10 mouse cellular contexts compared by ENCODE assay signal in the genomic region with DNA sequence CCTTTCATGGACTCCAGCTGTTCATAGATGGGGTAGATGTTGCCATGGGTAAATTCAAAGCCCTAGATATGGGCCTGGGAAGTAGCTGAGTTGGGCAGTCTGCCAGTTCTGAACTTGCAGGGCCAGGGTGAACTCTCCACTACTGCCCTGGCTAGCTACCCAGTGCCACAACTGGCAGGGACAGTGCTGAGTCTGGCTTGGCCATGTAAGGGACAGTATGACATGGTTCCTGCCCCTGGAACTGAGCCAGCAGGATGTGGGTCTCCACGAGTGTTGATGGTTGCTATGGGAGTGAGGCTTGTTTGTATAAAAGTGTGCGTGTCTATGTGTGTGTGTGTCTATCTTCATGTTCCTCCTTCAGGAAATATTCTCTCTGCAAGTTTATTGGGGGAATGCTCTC. TPM values are rescaled to one million over a fixed set of nuclear protein-coding genes. Genes with fewer than 3 reads are reported as not detected.
A peak's percentile ranks its signal among the peaks of the same experiment; 100 is the strongest.
DNase-seq lines count a peak whose midpoint lies in the region; ATAC-seq lines count a peak whose summit lies in the region.
"Had no signal": no experiment of that assay in that cellular context is flagged by ENCODE, and none has a peak within 500 bp of the region (broad histone marks: within the 10 kb centered on the region; RNA-seq: fewer than 3 reads in every experiment).

No protein-coding gene starts in this region.

- peak; percentile 50; the same call in 1 of the 2 replicates for ATAC-seq in midbrain, embryonic 13.5 days
- no peak for ATAC-seq in midbrain, embryonic 15.5 days (replicated peaks)
- ATAC-seq in stomach, embryonic 16.5 days (ENCODE audit: insufficient read depth, low FRiP score), result peak; percentile 54; the same call in 1 of the 2 replicates

- H3K4me3 ChIP-seq in midbrain, embryonic 13.5 days (replicated peaks), result no peak overlapping the region
- H3K4me3 ChIP-seq in midbrain, embryonic 15.5 days, result no peak overlapping the region
- H3K4me3 ChIP-seq in heart, embryonic 10.5 days, result no peak overlapping the region
- H3K4me3 ChIP-seq in stomach, embryonic 16.5 days (replicated peaks; ENCODE audit: low read length), result no peak overlapping the region

- peak; percentile 14 for DNase-seq in gastrocnemius, postnatal 10 days
- DNase-seq in gastrocnemius, adult 18-20 months (ENCODE audit: low spot score), result no peak
- peak; percentile 67 for DNase-seq in heart, embryonic 10.5 days (ENCODE audit: low spot score)
- DNase-seq in cerebellum, adult 11 months, result no peak
- no peak for DNase-seq in frontal cortex, postnatal 10 days (ENCODE audit: low spot score in 2 of 2)
- DNase-seq: cerebellum, adult 11-12 months; right cerebral cortex, adult 18-20 months had no signal

- 0 out of 2 replicates have a peak, but pooled peaks cover 5% of the 10 kb centered on the region for H3K9me3 ChIP-seq in midbrain, embryonic 13.5 days
- peaks cover 5% of the 10 kb centered on the region for H3K9me3 ChIP-seq in midbrain, embryonic 15.5 days
- 0 out of 2 replicates have a peak, but pooled peaks cover 4% of the 10 kb centered on the region for H3K9me3 ChIP-seq in heart, embryonic 10.5 days
- peaks cover 3% of the 10 kb centered on the region; the same call in 1 of the 2 replicates for H3K9me3 ChIP-seq in stomach, embryonic 16.5 days (replicated peaks; ENCODE audit: control insufficient read depth, low read length)

- peaks cover 17% of the 10 kb centered on the region; the same call in 1 of the 2 replicates for H3K36me3 ChIP-seq in midbrain, embryonic 13.5 days
- no peaks in the 10 kb centered on the region for H3K36me3 ChIP-seq in midbrain, embryonic 15.5 days (replicated peaks)
- H3K36me3 ChIP-seq in heart, embryonic 10.5 days, result 0 out of 2 replicates have a peak, but pooled peaks cover 4% of the 10 kb centered on the region
- H3K36me3 ChIP-seq in stomach, embryonic 16.5 days (ENCODE audit: control insufficient read depth, insufficient read depth, low read length), result no peaks in the 10 kb centered on the region

- no peaks in the 10 kb centered on the region for H3K4me1 ChIP-seq in midbrain, embryonic 13.5 days (replicated peaks)
- H3K4me1 ChIP-seq in midbrain, embryonic 15.5 days, result no peaks in the 10 kb centered on the region
- H3K4me1 ChIP-seq in heart, embryonic 10.5 days, result no peaks in the 10 kb centered on the region
- H3K4me1 ChIP-seq in stomach, embryonic 16.5 days (ENCODE audit: control insufficient read depth, insufficient read depth, low read length), result no peaks in the 10 kb centered on the region

- no peak overlapping the region for H3K27ac ChIP-seq in midbrain, embryonic 13.5 days
- no peak overlapping the region for H3K27ac ChIP-seq in midbrain, embryonic 15.5 days
- no peak overlapping the region for H3K27ac ChIP-seq in heart, embryonic 10.5 days
- no peak overlapping the region for H3K27ac ChIP-seq in stomach, embryonic 16.5 days (ENCODE audit: low read length)

- WGBS in midbrain, embryonic 13.5 days, result 91% methylated on average over 2 of the region's 2 CpGs
- 89% methylated on average over 2 of the region's 2 CpGs for WGBS in midbrain, embryonic 15.5 days
- WGBS in heart, embryonic 10.5 days, result 74% methylated on average over 2 of the region's 2 CpGs
- 80% methylated on average over 2 of the region's 2 CpGs for WGBS in stomach, embryonic 16.5 days

- no peak overlapping the region for H3K4me2 ChIP-seq in midbrain, embryonic 13.5 days (replicated peaks)
- H3K4me2 ChIP-seq in midbrain, embryonic 15.5 days, result no peak overlapping the region
- no peak overlapping the region for H3K4me2 ChIP-seq in stomach, embryonic 16.5 days (ENCODE audit: low read depth, low read length)

- no peaks in the 10 kb centered on the region for H3K27me3 ChIP-seq in midbrain, embryonic 13.5 days
- H3K27me3 ChIP-seq in midbrain, embryonic 15.5 days (replicated peaks), result no peaks in the 10 kb centered on the region
- no peaks in the 10 kb centered on the region for H3K27me3 ChIP-seq in heart, embryonic 10.5 days (ENCODE audit: insufficient read depth, poor library complexity, severe bottlenecking)
- H3K27me3 ChIP-seq in stomach, embryonic 16.5 days (ENCODE audit: control insufficient read depth, insufficient read depth, low read length), result no peaks in the 10 kb centered on the region

- no peak overlapping the region for H3K9ac ChIP-seq in midbrain, embryonic 13.5 days (replicated peaks)
- no peak overlapping the region for H3K9ac ChIP-seq in midbrain, embryonic 15.5 days
- H3K9ac ChIP-seq in stomach, embryonic 16.5 days (ENCODE audit: low read length), result no peak overlapping the region

RNA-seq across cellular contexts. Expression of a gene that starts 34.1 kb away (rescaled TPM):
- 10 to 100 TPM; 12.6 to 20.3 TPM for total RNA-seq in gastrocnemius, postnatal 10 days (2021)
- 1 to 10 TPM; 2.7 to 5.1 TPM for total RNA-seq in gastrocnemius, adult 18-20 months (2021)
- polyA plus RNA-seq in midbrain, embryonic 13.5 days (2015; fragmentation: Nextera tagmentation; extraction: Ambion mirVana), result 5.0 and 6.6 TPM in 2 replicates
- polyA plus RNA-seq in midbrain, embryonic 15.5 days (2015; fragmentation: Nextera tagmentation; extraction: Ambion mirVana), result 4.5 and 6.5 TPM in 2 replicates
- polyA plus RNA-seq in heart, embryonic 10.5 days (2016; fragmentation: Nextera tagmentation; extraction: Ambion mirVana), result 16.1 and 21.9 TPM in 2 replicates
- polyA plus RNA-seq in stomach, embryonic 16.5 days (2015; fragmentation: Nextera tagmentation; extraction: Ambion mirVana), result 34.2 and 49.0 TPM in 2 replicates

Comparison
In these comparisons a context has a peak if more than half of its experiments do, and no peak if none do; other contexts are left out.
1. DNase-seq: peak in gastrocnemius, postnatal 10 days (single experiment) and heart, embryonic 10.5 days (single experiment); none in gastrocnemius, adult 18-20 months (single experiment), cerebellum, adult 11 months (single experiment) and frontal cortex, postnatal 10 days (0 of 2).